ENCODE assay signal across 16 mouse cellular contexts in genomic region chr9:62124266-62124665, GRCm38 (mm10). TPM values are rescaled to one million over a fixed set of nuclear protein-coding genes. Genes with fewer than 3 reads are reported as not detected.
DNase-seq lines count a peak whose midpoint lies in the region; ATAC-seq and TF ChIP-seq lines count a peak whose summit lies in the region.
"Had no signal": no experiment of that assay in that cellular context is flagged by ENCODE, and none has a peak within 500 bp of the region (broad histone marks: within the 10 kb centered on the region; RNA-seq: fewer than 3 reads in every experiment).

No protein-coding gene starts in this region.

- TF ChIP-seq EP300 in liver, postnatal 0 days (IDR thresholded peaks at IDR 0.05; ENCODE audit: low read depth), result no peak

- ATAC-seq in forebrain, embryonic 13.5 days, result no peak
- ATAC-seq in forebrain, embryonic 15.5 days (replicated peaks), result no peak
- ATAC-seq in liver, embryonic 15.5 days (ENCODE audit: insufficient read depth), result no peak
- no peak for ATAC-seq in liver, postnatal 0 days
- ATAC-seq: forebrain, embryonic 14.5 days; forebrain, postnatal 0 days had no signal

- H3K4me3 ChIP-seq in forebrain, embryonic 13.5 days, result no peak overlapping the region
- H3K4me3 ChIP-seq in forebrain, embryonic 15.5 days, result no peak overlapping the region
- H3K4me3 ChIP-seq in liver, embryonic 15.5 days (replicated peaks), result no peak overlapping the region
- H3K4me3 ChIP-seq in liver, postnatal 0 days (ENCODE audit: low read depth, low read length), result no peak overlapping the region
- H3K4me3 ChIP-seq: embryonic facial prominence, embryonic 12.5 days had no signal

- H3K27ac ChIP-seq in forebrain, embryonic 13.5 days, result no peak overlapping the region
- no peak overlapping the region for H3K27ac ChIP-seq in forebrain, embryonic 15.5 days (replicated peaks)
- no peak overlapping the region for H3K27ac ChIP-seq in liver, embryonic 15.5 days (replicated peaks)
- H3K27ac ChIP-seq in liver, postnatal 0 days (ENCODE audit: low read depth), result no peak overlapping the region
- H3K27ac ChIP-seq: embryonic facial prominence, embryonic 10.5 days; embryonic facial prominence, embryonic 12.5 days had no signal

- H3K9ac ChIP-seq in forebrain, embryonic 13.5 days, result 0 out of 2 replicates have a peak overlapping the region, but pooled peaks have one; percentile 0
- no peak overlapping the region for H3K9ac ChIP-seq in forebrain, embryonic 15.5 days (replicated peaks)
- 0 out of 2 replicates have a peak overlapping the region, but pooled peaks have one; percentile 15 for H3K9ac ChIP-seq in liver, embryonic 15.5 days
- no peak overlapping the region for H3K9ac ChIP-seq in liver, postnatal 0 days (replicated peaks)
- H3K9ac ChIP-seq: forebrain, postnatal 0 days had no signal

- 80% methylated on average over 1 of the region's 1 CpGs for WGBS in forebrain, embryonic 13.5 days
- WGBS in forebrain, embryonic 15.5 days, result 80% methylated on average over 1 of the region's 1 CpGs
- 79% methylated on average over 1 of the region's 1 CpGs for WGBS in liver, embryonic 15.5 days (ENCODE audit: insufficient replicate concordance)
- WGBS in liver, postnatal 0 days (ENCODE audit: insufficient replicate concordance), result 81% methylated on average over 1 of the region's 1 CpGs

- peaks cover 15% of the 10 kb centered on the region for H3K4me1 ChIP-seq in forebrain, embryonic 13.5 days
- peaks cover 22% of the 10 kb centered on the region for H3K4me1 ChIP-seq in forebrain, embryonic 15.5 days
- H3K4me1 ChIP-seq in liver, embryonic 15.5 days (replicated peaks), result peaks cover 20% of the 10 kb centered on the region
- H3K4me1 ChIP-seq in liver, postnatal 0 days (ENCODE audit: insufficient read depth), result peaks cover 5% of the 10 kb centered on the region; the same call in 1 of the 2 replicates

- no peaks in the 10 kb centered on the region for H3K27me3 ChIP-seq in forebrain, embryonic 13.5 days
- H3K27me3 ChIP-seq in forebrain, embryonic 15.5 days, result no peaks in the 10 kb centered on the region
- H3K27me3 ChIP-seq in liver, embryonic 15.5 days, result peaks cover 12% of the 10 kb centered on the region
- no peaks in the 10 kb centered on the region for H3K27me3 ChIP-seq in liver, postnatal 0 days (ENCODE audit: insufficient read depth, low read length)
- H3K27me3 ChIP-seq: embryonic facial prominence, embryonic 12.5 days had no signal

- no peaks in the 10 kb centered on the region for H3K36me3 ChIP-seq in forebrain, embryonic 13.5 days (ENCODE audit: poor library complexity, severe bottlenecking)
- no peaks in the 10 kb centered on the region for H3K36me3 ChIP-seq in forebrain, embryonic 15.5 days
- H3K36me3 ChIP-seq in liver, embryonic 15.5 days (replicated peaks), result no peaks in the 10 kb centered on the region
- no peaks in the 10 kb centered on the region for H3K36me3 ChIP-seq in liver, postnatal 0 days (replicated peaks; ENCODE audit: insufficient read depth, low read length)
- H3K36me3 ChIP-seq: embryonic facial prominence, embryonic 10.5 days; embryonic facial prominence, embryonic 12.5 days had no signal

- no peak for TF ChIP-seq CTCF in liver, postnatal 0 days (IDR thresholded peaks at IDR 0.05; ENCODE audit: low read depth)

- H3K9me3 ChIP-seq in forebrain, embryonic 13.5 days (replicated peaks), result no peaks in the 10 kb centered on the region
- no peaks in the 10 kb centered on the region for H3K9me3 ChIP-seq in forebrain, embryonic 15.5 days
- H3K9me3 ChIP-seq in liver, embryonic 15.5 days (replicated peaks), result no peaks in the 10 kb centered on the region
- H3K9me3 ChIP-seq in liver, postnatal 0 days (ENCODE audit: low read length), result no peaks in the 10 kb centered on the region
- H3K9me3 ChIP-seq: embryonic facial prominence, embryonic 10.5 days; embryonic facial prominence, embryonic 12.5 days had no signal

- no peak overlapping the region for H3K4me2 ChIP-seq in forebrain, embryonic 13.5 days
- no peak overlapping the region for H3K4me2 ChIP-seq in forebrain, embryonic 15.5 days (replicated peaks)
- H3K4me2 ChIP-seq in liver, embryonic 15.5 days, result no peak overlapping the region
- no peak overlapping the region for H3K4me2 ChIP-seq in liver, postnatal 0 days (ENCODE audit: low read depth, low read length)

- DNase-seq in cerebellum, postnatal 10 days, result peak; percentile 71 to 81
- DNase-seq in cerebellum, adult 18-20 months, result no peak
- DNase-seq in liver, postnatal 0 days, result no peak
- no peak for DNase-seq in layer of hippocampus, postnatal 10 days (ENCODE audit: low spot score in 2 of 2)
- DNase-seq: adrenal gland, adult 2 months; adrenal gland, postnatal 10 days; adrenal gland, postnatal 25 days; cerebellum, adult 11-12 months; cerebellum, postnatal 36 days; forebrain, postnatal 0 days had no signal

RNA-seq across cellular contexts. Expression of gene Glce, which starts 1.8 kb away (rescaled TPM):
- 12.5 and 14.9 TPM in 2 replicates for polyA plus RNA-seq in forebrain, embryonic 13.5 days (2015; fragmentation: Nextera tagmentation; extraction: Ambion mirVana)
- 16.4 and 17.4 TPM in 2 replicates for polyA plus RNA-seq in forebrain, embryonic 15.5 days (2015; fragmentation: Nextera tagmentation; extraction: Ambion mirVana)
- polyA plus RNA-seq in liver, embryonic 15.5 days (2015; fragmentation: Nextera tagmentation; extraction: Ambion mirVana), result 4.8 and 6.5 TPM in 2 replicates
- polyA plus RNA-seq in liver, postnatal 0 days (2015; fragmentation: Nextera tagmentation; extraction: Ambion mirVana), result 4.6 and 5.4 TPM in 2 replicates
- total RNA-seq in layer of hippocampus, postnatal 10 days (2021), result 10 to 100 TPM; 24.4 to 25.0 TPM

Comparison
In these comparisons a context has a peak if more than half of its experiments do, and no peak if none do; other contexts are left out.
1. DNase-seq: peak in cerebellum, postnatal 10 days (2 of 2); none in cerebellum, adult 18-20 months (0 of 2), liver, postnatal 0 days (single experiment) and layer of hippocampus, postnatal 10 days (0 of 2).
2. H3K9ac ChIP-seq: peak in forebrain, embryonic 13.5 days (single experiment) and liver, embryonic 15.5 days (single experiment); none in forebrain, embryonic 15.5 days (single experiment) and liver, postnatal 0 days (single experiment).